Mouse (Mus musculus) forebrain, embryonic 16.5 days (tissue): ENCODE data around the gene Ccdc110. TPM values are rescaled to one million over a fixed set of nuclear protein-coding genes. Genes with fewer than 3 reads are reported as not detected.

Source experiments
- polyA plus RNA-seq: library from polyadenylated mRNA; unstranded; fragments of >200 nt; fragmentation: Nextera tagmentation; extraction: Ambion mirVana; gene quantifications from 2 replicates; pipeline ENCODE4 v1.2.1, GENCODE M21; 2015

The Ccdc110 gene
- polyA plus RNA-seq, 1 experiment from 2014 or later: 0.37 TPM

Other genes starting within 250 kb of the Ccdc110 start
- gene Pdlim3, start 49.2 kb upstream of the Ccdc110 start, polyA plus RNA-seq: 3.6 and 4.9 TPM in 2 replicates
- gene 1700029J07Rik, start 40.6 kb downstream of the Ccdc110 start, polyA plus RNA-seq: 5.0 and 5.2 TPM in 2 replicates
- gene Ufsp2, start 40.9 kb downstream of the Ccdc110 start, polyA plus RNA-seq: 57.8 and 59.8 TPM in 2 replicates
- gene Lrp2bp, start 64.7 kb downstream of the Ccdc110 start, polyA plus RNA-seq: 0.24 and 0.72 TPM in 2 replicates
- gene Ankrd37, start 71.1 kb downstream of the Ccdc110 start, polyA plus RNA-seq: 24.0 and 26.1 TPM in 2 replicates
- gene Cfap97, start 217.2 kb downstream of the Ccdc110 start, polyA plus RNA-seq: 22.9 and 26.5 TPM in 2 replicates
- 4.9 and 6.1 TPM in 2 replicates for gene Snx25, start 217.5 kb downstream of the Ccdc110 start, polyA plus RNA-seq